Mouse (Mus musculus): ENCODE results near the gene Ppard. TPM values are rescaled to one million over a fixed set of nuclear protein-coding genes. Genes with fewer than 3 reads are reported as not detected.
A peak's percentile ranks its signal among the peaks of the same experiment; 100 is the strongest.

Gene Ppard
- 1.7 and 1.8 TPM in 2 replicates for polyA plus RNA-seq (2014; fragmentation: Nextera tagmentation; extraction: Ambion mirVana)

GRCm38 (mm10) chr17:28232475-28233060, at the start of gene Ppard:
Ppard (plus strand) TSS chr17:28232700.
- Histone ChIP-seq H3K9ac (ENCODE audit: low read length) (peak within 1 kb of the TSS; percentile 79), H3K4me2 (peak within 1 kb of the TSS; percentile 82), H3K9me3 (ENCODE audit: control insufficient read depth, low read length) (no peaks in the 10 kb centered on the region), H3K27ac (ENCODE audit: low read depth, low read length) (no peak within 1 kb of the TSS; the same call in 1 of the 2 replicates), H3K36me3 (ENCODE audit: control insufficient read depth, insufficient read depth, low read length) (no peaks in the 10 kb centered on the region), H3K27me3 (ENCODE audit: control insufficient read depth, insufficient read depth, low read length) (no peaks in the 10 kb centered on the region), H3K4me1 (ENCODE audit: control insufficient read depth, insufficient read depth, low read length) (no peaks in the 10 kb centered on the region; the same call in 1 of the 2 replicates), H3K4me3 (ENCODE audit: low read depth, low read length) (peak within 1 kb of the TSS; percentile 74)
- WGBS, result 2% methylated on average over 48 of the region's 57 CpGs
- DNase-seq (ENCODE audit: low spot score, missing footprints) (peak; percentile 100), ATAC-seq (ENCODE audit: low FRiP score) (peak; percentile 95)

DNA sequence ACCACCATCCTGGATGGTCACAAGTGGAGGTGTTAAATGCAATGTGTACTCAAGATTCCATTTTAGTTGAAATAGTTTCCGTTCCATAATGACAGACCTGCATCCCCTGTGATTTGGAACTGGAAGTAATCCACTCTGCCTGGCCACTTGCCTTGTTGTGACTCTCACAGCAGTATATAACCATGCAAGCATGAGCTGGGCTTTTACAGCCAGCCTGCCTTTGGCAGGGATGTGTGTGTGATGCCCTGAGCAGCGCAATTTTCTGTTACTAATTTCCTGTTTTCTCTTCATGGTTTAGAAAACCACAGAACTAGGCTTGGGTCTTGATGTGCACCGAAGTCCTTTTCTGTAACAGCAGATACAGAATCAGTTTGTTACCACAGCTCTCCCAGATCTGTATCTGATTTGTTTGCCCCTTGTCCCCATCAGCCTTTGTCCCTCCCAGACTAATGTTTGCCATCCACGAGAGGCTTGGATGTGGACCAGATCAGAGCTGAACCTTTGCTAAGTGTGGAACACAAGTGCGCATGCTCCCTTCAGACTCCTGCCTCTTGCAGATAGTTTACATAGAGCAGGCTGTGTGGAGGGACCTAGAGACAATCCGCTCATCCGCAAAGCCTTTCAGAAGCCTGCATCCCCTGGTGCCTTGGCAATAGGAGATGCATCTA, 47.4 kb upstream of the Ppard start:
- no peak for DNase-seq (ENCODE audit: low spot score, missing footprints)
- no peak for ATAC-seq (ENCODE audit: low FRiP score)
- H3K36me3 ChIP-seq (ENCODE audit: control insufficient read depth, insufficient read depth, low read length), result no peaks in the 10 kb centered on the region
- 91% methylated on average over 7 of the region's 7 CpGs for WGBS
- 0 out of 2 replicates have a peak, but pooled peaks cover 5% of the 10 kb centered on the region for H3K4me1 ChIP-seq (ENCODE audit: control insufficient read depth, insufficient read depth, low read length)
- H3K27ac ChIP-seq (ENCODE audit: low read depth, low read length), result no peak overlapping the region
- no peak overlapping the region for H3K4me3 ChIP-seq (ENCODE audit: low read depth, low read length)
- H3K27me3 ChIP-seq (ENCODE audit: control insufficient read depth, insufficient read depth, low read length), result no peaks in the 10 kb centered on the region
- H3K9ac ChIP-seq (ENCODE audit: low read length), result no peak overlapping the region
- H3K9me3 ChIP-seq (ENCODE audit: control insufficient read depth, low read length), result no peaks in the 10 kb centered on the region
- no peak overlapping the region for H3K4me2 ChIP-seq

GRCm38 (mm10) chr17:28188313-28188712, 44.2 kb upstream of the Ppard start:
- no peak overlapping the region for H3K9ac ChIP-seq (ENCODE audit: low read length)
- WGBS, result 92% methylated on average over 5 of the region's 5 CpGs
- DNase-seq (ENCODE audit: low spot score, missing footprints) (no peak), ATAC-seq (ENCODE audit: low FRiP score) (no peak)
- H3K9me3 ChIP-seq (ENCODE audit: control insufficient read depth, low read length), result no peaks in the 10 kb centered on the region
- H3K27ac ChIP-seq (ENCODE audit: low read depth, low read length), result no peak overlapping the region
- no peaks in the 10 kb centered on the region for H3K36me3 ChIP-seq (ENCODE audit: control insufficient read depth, insufficient read depth, low read length)
- H3K4me1 ChIP-seq (ENCODE audit: control insufficient read depth, insufficient read depth, low read length), result no peaks in the 10 kb centered on the region
- no peak overlapping the region for H3K4me3 ChIP-seq (ENCODE audit: low read depth, low read length)
- no peaks in the 10 kb centered on the region for H3K27me3 ChIP-seq (ENCODE audit: control insufficient read depth, insufficient read depth, low read length)
- H3K4me2 ChIP-seq, result no peak overlapping the region

DNA sequence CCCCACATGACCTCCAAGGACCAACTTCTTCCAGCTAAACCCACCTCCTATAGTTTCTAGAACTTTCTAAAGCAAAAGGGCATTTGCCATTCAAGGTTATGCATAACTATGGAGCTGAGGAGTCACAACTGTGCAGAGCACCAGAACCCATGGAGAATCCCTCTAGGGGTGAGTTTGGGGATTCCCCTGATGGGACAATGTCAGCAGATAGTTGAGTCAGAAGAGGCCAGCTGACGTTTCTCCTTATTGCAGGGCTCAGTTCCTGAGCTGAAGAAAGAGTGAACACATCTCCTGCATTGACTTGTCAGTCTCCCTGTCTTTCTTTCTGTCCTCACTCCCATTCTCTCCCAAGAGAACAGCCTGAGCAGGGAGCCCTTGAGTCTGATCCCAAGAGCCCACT, 39.7 kb upstream of the Ppard start:
- Histone ChIP-seq H3K9me3 (ENCODE audit: control insufficient read depth, low read length) (no peaks in the 10 kb centered on the region), H3K27me3 (ENCODE audit: control insufficient read depth, insufficient read depth, low read length) (no peaks in the 10 kb centered on the region), H3K4me2 (no peak overlapping the region), H3K27ac (ENCODE audit: low read depth, low read length) (no peak overlapping the region), H3K4me3 (ENCODE audit: low read depth, low read length) (no peak overlapping the region), H3K9ac (ENCODE audit: low read length) (no peak overlapping the region), H3K36me3 (ENCODE audit: control insufficient read depth, insufficient read depth, low read length) (peaks cover 6% of the 10 kb centered on the region; the same call in 1 of the 2 replicates), H3K4me1 (ENCODE audit: control insufficient read depth, insufficient read depth, low read length) (no peaks in the 10 kb centered on the region)
- ATAC-seq (ENCODE audit: low FRiP score) (no peak), DNase-seq (ENCODE audit: low spot score, missing footprints) (no peak)
- WGBS, result 64% methylated on average over 1 of the region's 1 CpGs

- Histone ChIP-seq H3K9me3 (ENCODE audit: control insufficient read depth, low read length) (no peaks in the 10 kb centered on the region), H3K36me3 (ENCODE audit: control insufficient read depth, insufficient read depth, low read length) (peaks cover 11% of the 10 kb centered on the region), H3K9ac (ENCODE audit: low read length) (no peak overlapping the region), H3K4me1 (ENCODE audit: control insufficient read depth, insufficient read depth, low read length) (no peaks in the 10 kb centered on the region), H3K27ac (ENCODE audit: low read depth, low read length) (no peak overlapping the region), H3K27me3 (ENCODE audit: control insufficient read depth, insufficient read depth, low read length) (no peaks in the 10 kb centered on the region), H3K4me3 (ENCODE audit: low read depth, low read length) (no peak overlapping the region), H3K4me2 (no peak overlapping the region)
- DNase-seq (ENCODE audit: low spot score, missing footprints) (peak; percentile 59), ATAC-seq (ENCODE audit: low FRiP score) (no peak)
- WGBS, result 95% methylated on average over 3 of the region's 3 CpGs
These were observed 38.9 kb upstream of the Ppard start for GRCm38 (mm10) chr17:28193559-28193958.

- Histone ChIP-seq H3K27me3 (ENCODE audit: control insufficient read depth, insufficient read depth, low read length) (no peaks in the 10 kb centered on the region), H3K36me3 (ENCODE audit: control insufficient read depth, insufficient read depth, low read length) (peaks cover 11% of the 10 kb centered on the region), H3K9me3 (ENCODE audit: control insufficient read depth, low read length) (no peaks in the 10 kb centered on the region), H3K27ac (ENCODE audit: low read depth, low read length) (no peak overlapping the region), H3K4me1 (ENCODE audit: control insufficient read depth, insufficient read depth, low read length) (no peaks in the 10 kb centered on the region), H3K4me2 (no peak overlapping the region), H3K4me3 (ENCODE audit: low read depth, low read length) (no peak overlapping the region), H3K9ac (ENCODE audit: low read length) (no peak overlapping the region)
- WGBS, result 99% methylated on average over 10 of the region's 10 CpGs
- peak; percentile 59 for DNase-seq (ENCODE audit: low spot score, missing footprints)
- ATAC-seq (ENCODE audit: low FRiP score), result no peak
These were observed 37.5 kb upstream of the Ppard start for GRCm38 (mm10) chr17:28195033-28195432.

DNA sequence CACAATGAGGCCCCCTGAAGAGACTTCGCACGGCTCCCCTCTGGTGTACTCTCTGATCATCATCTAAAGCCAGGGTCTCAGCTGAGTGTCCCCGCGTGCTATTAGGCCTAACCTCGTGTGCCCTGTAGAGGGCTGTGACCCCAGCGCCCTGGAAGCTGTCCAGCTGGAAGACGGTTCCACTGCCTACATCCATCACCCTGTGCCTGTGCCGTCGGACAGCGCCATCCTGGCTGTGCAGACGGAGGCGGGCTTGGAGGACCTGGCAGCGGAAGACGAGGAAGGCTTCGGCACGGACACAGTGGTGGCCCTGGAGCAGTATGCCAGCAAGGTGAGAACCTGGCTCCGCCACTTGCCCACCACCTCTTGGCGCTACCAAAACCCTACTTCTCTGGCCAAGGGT, 34.9 kb upstream of the Ppard start:
- H3K9me3 ChIP-seq (ENCODE audit: control insufficient read depth, low read length), result no peaks in the 10 kb centered on the region
- H3K27ac ChIP-seq (ENCODE audit: low read depth, low read length), result no peak overlapping the region
- H3K27me3 ChIP-seq (ENCODE audit: control insufficient read depth, insufficient read depth, low read length), result no peaks in the 10 kb centered on the region
- H3K9ac ChIP-seq (ENCODE audit: low read length), result no peak overlapping the region
- 77% methylated on average over 18 of the region's 18 CpGs for WGBS
- DNase-seq (ENCODE audit: low spot score, missing footprints) (peak; percentile 39), ATAC-seq (ENCODE audit: low FRiP score) (no peak)
- H3K36me3 ChIP-seq (ENCODE audit: control insufficient read depth, insufficient read depth, low read length), result peaks cover 21% of the 10 kb centered on the region
- no peak overlapping the region for H3K4me2 ChIP-seq
- no peak overlapping the region for H3K4me3 ChIP-seq (ENCODE audit: low read depth, low read length)
- H3K4me1 ChIP-seq (ENCODE audit: control insufficient read depth, insufficient read depth, low read length), result no peaks in the 10 kb centered on the region

GRCm38 (mm10) chr17:28201982-28202381, 30.5 kb upstream of the Ppard start:
- no peaks in the 10 kb centered on the region for H3K4me1 ChIP-seq (ENCODE audit: control insufficient read depth, insufficient read depth, low read length)
- peak; percentile 45 for DNase-seq (ENCODE audit: low spot score, missing footprints)
- no peaks in the 10 kb centered on the region for H3K27me3 ChIP-seq (ENCODE audit: control insufficient read depth, insufficient read depth, low read length)
- WGBS, result 85% methylated on average over 14 of the region's 14 CpGs
- no peak overlapping the region for H3K27ac ChIP-seq (ENCODE audit: low read depth, low read length)
- no peak for ATAC-seq (ENCODE audit: low FRiP score)
- peaks cover 21% of the 10 kb centered on the region for H3K36me3 ChIP-seq (ENCODE audit: control insufficient read depth, insufficient read depth, low read length)
- H3K9me3 ChIP-seq (ENCODE audit: control insufficient read depth, low read length), result no peaks in the 10 kb centered on the region
- no peak overlapping the region for H3K4me3 ChIP-seq (ENCODE audit: low read depth, low read length)
- H3K4me2 ChIP-seq, result no peak overlapping the region
- H3K9ac ChIP-seq (ENCODE audit: low read length), result no peak overlapping the region

GRCm38 (mm10) chr17:28204052-28204720, 28.3 kb upstream of the Ppard start:
- 41% methylated on average over 14 of the region's 14 CpGs for WGBS
- Histone ChIP-seq H3K9me3 (ENCODE audit: control insufficient read depth, low read length) (no peaks in the 10 kb centered on the region), H3K36me3 (ENCODE audit: control insufficient read depth, insufficient read depth, low read length) (peaks cover 15% of the 10 kb centered on the region), H3K4me2 (no peak overlapping the region), H3K9ac (ENCODE audit: low read length) (no peak overlapping the region), H3K4me3 (ENCODE audit: low read depth, low read length) (no peak overlapping the region), H3K4me1 (ENCODE audit: control insufficient read depth, insufficient read depth, low read length) (peaks cover 8% of the 10 kb centered on the region; the same call in 1 of the 2 replicates), H3K27me3 (ENCODE audit: control insufficient read depth, insufficient read depth, low read length) (no peaks in the 10 kb centered on the region), H3K27ac (ENCODE audit: low read depth, low read length) (no peak overlapping the region)
- ATAC-seq (ENCODE audit: low FRiP score) (0 out of 2 replicates have a peak, but pooled peaks have one; percentile 12), DNase-seq (ENCODE audit: low spot score, missing footprints) (peak; percentile 92)
